Mouse (Mus musculus) thymus, postnatal 10 days (tissue): ENCODE measurements around the gene Tom1l1.
A peak's percentile ranks its signal among the peaks of the same experiment; 100 is the strongest.
"Not testable (repeated sequence)": the region's sequence is repeated elsewhere in the genome, so short reads cannot be mapped to it uniquely, and the experiment has no call there.

Experiments used
- DNase-seq, 2 experiments: peaks; one replicate each; pipeline ENCODE4 v3.0.0; 2021; ENCODE audit warnings: low spot score in 2 of 2

Gene Tom1l1

DNA sequence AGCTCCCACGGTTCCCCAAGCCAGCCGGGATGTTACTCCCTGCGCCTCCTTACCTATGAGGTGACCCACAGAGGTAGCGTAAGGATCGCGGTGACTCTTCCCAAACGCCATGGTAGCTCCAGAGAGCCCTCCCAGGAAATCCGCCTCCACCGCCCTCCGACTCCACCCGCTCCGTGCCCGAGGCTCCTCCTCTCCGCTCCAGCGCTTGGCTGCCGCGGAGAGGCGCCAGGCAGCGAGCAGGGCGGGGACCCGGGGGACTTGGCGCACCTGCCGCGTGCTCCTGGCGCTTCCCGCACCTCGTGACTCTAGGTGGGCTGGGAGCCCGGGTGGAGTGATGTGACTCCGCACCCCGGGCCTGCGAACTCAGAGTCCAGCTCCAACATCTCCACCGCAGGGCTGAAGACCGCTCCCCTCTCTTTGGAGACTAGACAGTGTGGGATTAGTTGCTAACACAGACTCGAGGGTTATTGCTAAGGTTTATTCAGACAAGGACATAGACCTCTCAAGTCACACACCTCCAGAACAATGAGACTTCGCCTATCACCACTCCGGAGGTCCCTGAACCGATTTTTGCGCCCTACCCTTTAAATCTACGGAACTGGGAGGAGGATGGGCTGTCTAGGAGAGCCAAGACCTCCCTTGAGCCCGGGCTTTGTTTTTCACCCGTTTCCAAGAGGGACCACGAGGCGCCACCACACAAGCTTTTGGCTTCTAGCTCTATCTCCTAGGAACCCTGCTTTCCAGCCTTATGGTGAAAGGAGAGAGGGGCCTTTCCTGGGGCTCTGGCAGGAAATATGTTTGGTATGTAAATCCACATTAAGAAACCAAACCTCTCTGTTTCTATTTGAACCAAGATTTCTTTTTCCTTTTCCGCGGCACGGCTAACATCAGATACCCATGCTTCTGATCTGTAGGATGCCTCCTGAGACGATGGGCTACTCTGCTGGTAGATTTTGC lies at the start of gene Tom1l1:
Gene Tom1l1 (minus strand): TSS at position 907 of the 957 bp plus-strand sequence.
- no peak for DNase-seq

DNA sequence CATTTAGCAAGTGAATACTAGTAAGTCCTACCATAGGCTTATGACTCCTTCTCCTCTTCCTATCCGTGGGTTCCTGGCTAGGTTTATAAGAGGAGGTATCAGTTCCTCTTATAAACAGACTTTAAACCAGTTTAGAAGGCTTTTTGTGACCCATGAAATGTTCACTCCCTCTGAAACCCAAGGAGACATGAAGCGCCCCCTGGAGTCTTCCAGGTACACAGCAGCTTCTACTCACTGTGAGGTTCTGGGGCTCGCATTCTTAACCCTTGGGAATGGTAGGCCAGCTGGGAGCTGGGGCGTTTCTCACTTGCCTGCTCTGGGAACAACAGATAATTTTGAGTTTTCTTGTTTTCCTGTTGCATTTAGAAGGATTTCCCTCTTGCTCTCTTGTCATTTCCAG lies 45.4 kb upstream of the Tom1l1 start:
- DNase-seq: no peak

DNA sequence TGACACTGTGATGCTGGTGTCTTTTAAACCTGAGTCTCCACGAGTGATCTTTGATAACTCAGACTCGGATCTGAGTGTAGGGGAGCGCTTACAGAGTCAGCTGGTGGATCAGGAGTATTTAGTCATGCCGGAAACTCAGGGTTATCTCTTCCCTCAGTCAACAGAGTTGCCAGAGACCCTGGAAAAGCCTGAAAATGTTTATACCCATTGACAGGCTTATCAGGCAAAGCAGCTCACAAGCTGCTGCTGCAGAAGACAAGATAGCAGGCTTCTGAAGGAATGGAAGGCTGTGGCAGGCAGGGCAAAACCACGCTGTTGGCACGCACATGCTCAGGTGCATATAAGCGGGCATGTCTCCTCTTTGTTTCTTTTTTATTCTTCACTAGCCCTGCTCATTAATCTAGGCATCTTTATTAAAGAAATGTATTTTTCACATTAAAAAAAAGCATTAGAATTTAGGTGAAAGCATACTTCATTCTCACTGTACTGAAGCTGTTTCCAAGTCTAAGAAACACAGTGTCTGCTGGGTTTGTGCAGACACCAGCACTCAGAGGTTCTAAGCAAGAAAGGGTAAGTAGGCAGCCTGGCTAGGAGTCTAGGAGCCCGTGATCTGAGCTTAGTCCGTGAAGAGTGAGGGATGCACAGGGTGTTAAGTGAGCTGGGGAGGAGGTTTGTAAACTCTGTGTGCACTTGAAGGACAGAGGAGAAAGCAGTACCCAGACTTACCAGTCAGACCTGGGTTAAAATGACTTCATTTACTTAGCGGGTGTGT lies 39.4 kb upstream of the Tom1l1 start:
- no peak for DNase-seq

DNA sequence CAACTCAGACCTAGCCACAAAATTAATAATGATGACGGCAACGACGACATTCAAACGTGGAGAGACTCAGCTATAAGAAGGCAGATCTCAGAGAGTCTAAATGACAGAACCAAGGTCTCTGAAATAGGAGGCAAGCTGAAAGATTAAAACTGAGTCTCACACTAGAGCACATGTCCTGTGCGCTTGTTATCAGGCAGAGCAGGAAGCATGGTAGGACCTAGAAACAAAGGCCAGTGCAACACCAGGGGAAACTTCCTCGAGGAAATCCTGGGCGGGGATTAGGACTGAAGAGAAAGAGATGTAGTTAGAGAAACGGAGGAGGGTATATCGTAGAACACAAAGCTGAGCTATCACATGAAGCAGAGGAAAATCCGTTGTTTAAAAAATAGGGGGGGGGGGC lies 38.6 kb upstream of the Tom1l1 start:
- no peak for DNase-seq

- no peak for DNase-seq
These were observed 34.1 kb upstream of the Tom1l1 start for GRCm38 (mm10) chr11:90722304-90722703.

DNA sequence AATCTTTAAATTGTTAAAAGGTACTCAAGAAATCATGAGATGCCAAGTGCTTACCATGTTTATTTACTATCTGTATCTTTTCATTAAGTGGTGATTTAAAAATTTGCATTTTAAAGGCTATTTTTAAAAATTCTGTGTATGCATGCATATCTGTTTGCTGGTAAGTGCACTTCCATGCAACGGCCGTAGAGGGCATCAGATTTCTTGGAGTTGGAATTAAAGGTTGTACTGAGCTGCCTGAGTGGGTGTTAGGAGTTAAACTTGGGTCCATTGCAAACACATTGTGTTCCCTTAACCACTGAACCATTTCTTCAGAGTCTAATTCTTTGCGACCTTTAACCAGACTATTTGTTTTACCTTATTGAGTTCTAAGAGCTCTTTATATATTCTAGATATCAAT lies 29.6 kb upstream of the Tom1l1 start:
- no peak for DNase-seq

GRCm38 (mm10) chr11:90711596-90711995 lies 23.4 kb upstream of the Tom1l1 start:
- DNase-seq: no peak

DNA sequence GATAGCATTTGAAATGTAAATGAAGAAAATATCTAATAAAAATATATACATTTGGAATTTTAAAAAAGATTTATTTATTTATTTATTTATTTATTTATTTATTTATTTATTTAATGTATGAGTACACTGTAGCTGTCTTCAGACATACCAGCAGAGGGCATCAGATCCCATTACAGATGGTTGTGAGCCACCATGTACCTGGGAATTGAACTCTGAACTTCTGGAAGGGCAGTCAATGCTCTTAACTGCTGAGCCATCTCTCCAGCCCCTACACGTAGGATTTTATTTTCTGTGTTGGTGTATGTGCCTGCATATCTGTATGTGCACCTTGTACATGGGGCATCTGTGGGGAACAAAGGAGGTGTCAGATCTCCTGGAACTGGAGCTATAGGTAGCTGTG lies 19.0 kb upstream of the Tom1l1 start:
- not testable (repeated sequence) for DNase-seq

GRCm38 (mm10) chr11:90697480-90698240 lies 9.5 kb upstream of the Tom1l1 start:
- peak in 1 of 2 experiments; percentile 57 for DNase-seq

GRCm38 (mm10) chr11:90695811-90696210 lies 7.6 kb upstream of the Tom1l1 start:
- DNase-seq: no peak

- no peak for DNase-seq
These were observed 6.0 kb upstream of the Tom1l1 start for GRCm38 (mm10) chr11:90694206-90694605.

- DNase-seq: no peak
These were observed 2.2 kb upstream of the Tom1l1 start for GRCm38 (mm10) chr11:90690361-90690760.

- no peak for DNase-seq
These were observed 1.1 kb downstream of the Tom1l1 start for GRCm38 (mm10) chr11:90687040-90687439.

DNA sequence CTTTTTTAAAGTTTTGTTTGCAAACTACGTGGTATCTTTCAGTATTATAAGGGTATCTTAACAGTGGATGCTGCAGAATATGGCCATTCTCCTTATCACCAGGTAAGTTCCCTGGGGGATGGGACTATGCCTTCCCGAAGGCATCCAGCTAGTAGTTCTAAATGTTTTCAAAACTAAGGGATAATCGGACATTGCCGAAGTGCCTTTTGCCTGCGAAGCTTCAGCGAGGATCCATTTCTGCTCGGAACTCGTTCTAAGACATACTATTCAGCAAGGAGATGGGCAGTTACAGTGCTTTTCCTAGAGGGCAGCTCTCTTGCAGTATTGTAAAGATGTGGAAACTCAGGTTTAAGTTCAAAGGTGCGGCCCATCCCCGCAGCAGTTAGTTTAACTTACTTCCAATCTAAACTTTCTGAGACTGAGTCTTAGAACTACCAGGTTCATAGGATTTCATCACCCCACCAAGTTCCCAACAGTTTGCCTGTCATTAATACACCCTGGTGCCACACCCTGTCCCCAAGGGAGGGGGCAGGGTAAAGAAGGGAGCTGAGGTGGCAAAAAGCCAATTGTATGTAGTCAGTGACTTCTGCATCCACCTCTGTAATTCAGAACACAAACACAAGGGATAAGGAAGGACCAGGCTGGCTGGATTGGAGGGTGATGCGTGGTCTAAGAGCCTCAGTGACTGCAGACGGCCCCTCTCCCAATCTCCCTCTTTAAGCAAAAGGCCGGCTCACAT lies 1.7 kb downstream of the Tom1l1 start:
- no peak for DNase-seq

DNA sequence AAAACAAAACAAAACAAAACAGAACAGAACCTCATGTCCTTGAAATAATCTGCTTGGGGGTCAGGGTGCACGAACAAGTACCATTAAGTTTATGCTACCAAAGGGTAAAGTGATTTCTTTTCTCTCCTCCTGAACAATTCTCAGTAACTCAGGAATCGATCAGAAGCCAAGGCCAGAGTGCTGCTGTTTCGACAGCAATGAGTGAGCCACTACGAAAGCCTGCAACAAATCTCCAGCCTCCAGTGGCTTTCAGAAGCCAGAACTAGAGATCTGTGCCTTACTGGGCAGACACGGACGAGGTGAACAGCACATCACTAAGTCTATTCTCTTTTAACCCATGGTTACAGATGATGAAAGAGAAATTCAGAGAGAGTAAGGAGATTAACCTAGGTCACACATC lies 3.0 kb downstream of the Tom1l1 start:
- DNase-seq: no peak

GRCm38 (mm10) chr11:90684765-90685164 lies 3.4 kb downstream of the Tom1l1 start:
- no peak for DNase-seq

GRCm38 (mm10) chr11:90681171-90681570 lies 7.0 kb downstream of the Tom1l1 start:
- DNase-seq: no peak

DNA sequence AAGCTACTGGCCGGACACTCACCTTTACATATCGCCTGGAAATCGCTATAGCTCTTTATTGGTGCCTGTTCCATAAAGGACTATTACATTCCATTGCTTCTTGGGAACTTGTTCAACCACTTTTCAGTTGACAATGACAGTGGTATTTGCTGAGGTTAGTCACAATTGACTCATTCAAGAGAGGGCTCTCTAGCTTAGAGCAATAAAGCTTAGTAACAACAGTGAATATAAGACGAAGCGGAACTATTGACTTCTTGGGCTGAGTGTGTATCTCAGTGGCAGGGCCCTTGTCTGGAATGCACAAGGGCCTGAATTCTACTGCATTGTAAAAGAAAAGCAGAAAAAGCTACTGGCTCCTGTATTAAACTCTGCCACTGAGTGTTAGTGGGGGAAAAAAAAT lies 9.6 kb downstream of the Tom1l1 start:
- no peak for DNase-seq

- DNase-seq: no peak
These were observed 10.3 kb downstream of the Tom1l1 start for GRCm38 (mm10) chr11:90677771-90678288.

DNA sequence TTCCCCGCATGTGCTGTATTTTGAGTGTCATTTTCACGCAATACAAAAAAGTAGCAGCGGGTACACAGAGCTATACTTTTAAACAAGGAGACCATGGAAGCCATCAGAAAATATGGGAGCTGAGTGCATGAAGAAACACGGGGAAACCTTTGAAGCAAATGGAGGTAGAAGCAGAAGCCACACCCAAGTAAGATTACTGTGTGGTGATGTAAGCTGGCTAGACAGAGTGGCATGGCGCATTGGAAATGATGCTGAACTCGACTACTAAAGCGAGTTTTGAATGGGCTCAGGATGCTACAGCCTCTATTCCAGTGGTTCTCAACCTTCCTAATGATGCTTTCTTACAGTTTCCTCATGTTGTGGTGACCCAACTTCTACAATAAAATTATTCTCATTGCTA lies 11.1 kb downstream of the Tom1l1 start:
- no peak for DNase-seq

DNA sequence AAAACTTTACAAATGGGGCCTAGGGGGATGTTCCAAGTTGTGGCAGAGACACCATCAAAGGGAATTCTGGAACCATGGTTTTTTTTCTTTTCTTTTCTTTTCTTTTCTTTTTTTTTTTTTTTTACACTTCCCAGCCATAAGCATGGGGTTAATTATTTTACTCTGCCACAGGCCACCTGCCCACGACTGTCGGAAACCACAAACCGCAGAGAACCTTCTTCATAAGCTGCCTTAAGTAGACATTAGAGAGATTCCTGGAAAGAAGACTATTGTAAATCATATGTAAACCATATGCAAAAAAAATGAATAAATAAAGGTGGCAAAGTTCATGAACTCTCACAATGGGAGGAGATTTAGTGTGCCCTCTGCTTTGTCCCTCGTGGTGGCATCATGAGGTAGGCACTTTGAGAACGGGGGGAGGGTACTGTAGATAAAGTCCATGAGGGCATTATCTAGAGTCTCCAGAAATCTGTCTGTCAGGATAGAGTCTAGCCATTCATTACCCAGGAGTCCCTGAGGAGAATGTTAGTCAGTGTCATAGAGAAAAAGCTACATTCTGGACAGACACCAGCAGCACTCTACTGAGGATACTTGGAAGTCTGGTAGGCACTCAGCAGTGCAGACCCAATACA lies 12.6 kb downstream of the Tom1l1 start:
- DNase-seq: no peak
